Mouse (Mus musculus) right cerebral cortex, adult 2 months (tissue): ENCODE results near the gene Rpusd1.
"Not testable (repeated sequence)": the region's sequence is repeated elsewhere in the genome, so short reads cannot be mapped to it uniquely, and the experiment has no call there.

Experiments
- DNase-seq, 2 experiments: peaks; one replicate each; pipeline ENCODE4 v3.0.0; 2021 to 2022; ENCODE audit warnings: low spot score in 2 of 2

Gene Rpusd1

DNA sequence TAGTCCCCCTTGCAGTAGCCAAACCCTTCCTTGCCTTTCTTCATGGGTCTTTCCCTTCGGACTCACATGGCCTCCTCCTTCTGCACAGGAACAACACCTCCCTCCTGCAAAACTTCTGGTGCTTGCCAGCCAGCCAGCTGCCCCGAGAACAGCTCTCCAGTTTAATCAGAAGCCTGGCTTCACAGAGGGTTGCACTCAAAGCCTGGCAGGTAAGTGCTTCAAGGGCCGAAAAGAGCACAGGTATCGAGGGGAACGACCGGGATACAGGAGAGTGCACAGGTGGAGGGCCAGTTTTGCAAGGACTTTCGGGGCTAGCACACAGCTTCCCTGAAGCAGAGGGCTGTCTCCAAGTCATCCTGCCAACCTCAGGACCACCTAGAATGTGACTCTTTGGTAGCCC is 11.4 kb downstream of the Rpusd1 start:
- DNase-seq, result no peak

DNA sequence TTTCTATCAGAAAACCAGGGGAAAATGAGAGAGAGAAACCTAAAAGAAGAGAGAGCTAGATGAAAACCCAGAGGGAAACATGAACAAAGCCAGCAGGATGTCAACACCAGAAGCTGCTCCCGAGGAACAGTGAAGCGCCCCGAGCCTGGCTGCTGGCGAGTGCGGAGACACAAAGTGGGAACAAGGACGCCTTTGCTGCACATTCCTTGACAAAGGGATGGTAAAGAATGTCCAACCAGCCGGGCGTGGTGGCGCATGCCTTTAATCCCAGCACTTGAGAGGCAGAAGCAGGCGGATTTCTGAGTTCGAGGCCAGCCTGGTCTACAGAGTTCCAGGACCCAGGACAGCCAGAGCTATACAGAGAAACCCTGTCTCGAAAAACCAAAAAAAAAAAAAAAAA is 14.0 kb downstream of the Rpusd1 start:
- DNase-seq, result not testable (repeated sequence)

DNA sequence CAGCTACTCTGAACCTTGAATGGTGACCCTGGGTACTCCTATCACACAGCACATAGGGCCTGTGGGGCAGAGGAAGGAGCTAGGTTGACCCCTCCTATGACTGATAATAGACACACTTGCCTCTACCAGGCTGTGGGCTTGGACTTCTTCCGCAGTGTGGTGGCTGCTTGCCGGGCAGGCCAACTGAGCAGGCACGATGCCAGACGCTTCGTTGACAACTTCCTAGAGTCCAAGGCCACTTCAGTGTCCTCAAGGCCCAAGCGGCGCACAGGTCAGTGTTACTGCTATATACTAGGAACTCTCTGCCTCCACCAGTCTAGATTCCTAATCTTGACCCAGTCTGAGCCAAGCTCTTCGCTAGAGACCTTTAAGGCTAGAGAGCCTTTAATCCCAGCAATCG is 16.4 kb downstream of the Rpusd1 start:
- no peak for DNase-seq

DNA sequence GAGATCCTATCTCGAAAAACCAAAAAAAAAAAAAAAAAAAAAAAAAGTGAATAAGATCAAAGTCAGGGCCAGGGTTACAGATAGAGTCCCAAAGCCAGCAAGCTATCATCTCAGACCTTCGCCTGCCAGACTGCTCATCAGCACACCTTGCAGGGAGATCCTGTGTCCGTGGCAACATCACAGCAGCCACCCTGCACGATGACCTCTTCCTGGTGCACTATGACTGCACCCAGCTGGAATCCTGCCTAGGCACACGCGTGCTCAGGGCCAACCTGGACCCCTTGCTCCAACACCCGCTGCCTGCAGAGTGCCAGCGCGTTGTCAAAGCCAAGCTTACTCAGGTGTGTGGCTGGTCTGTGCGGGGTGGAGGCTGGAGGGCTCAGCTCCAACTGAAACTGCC is 16.8 kb downstream of the Rpusd1 start:
- no peak for DNase-seq

DNA sequence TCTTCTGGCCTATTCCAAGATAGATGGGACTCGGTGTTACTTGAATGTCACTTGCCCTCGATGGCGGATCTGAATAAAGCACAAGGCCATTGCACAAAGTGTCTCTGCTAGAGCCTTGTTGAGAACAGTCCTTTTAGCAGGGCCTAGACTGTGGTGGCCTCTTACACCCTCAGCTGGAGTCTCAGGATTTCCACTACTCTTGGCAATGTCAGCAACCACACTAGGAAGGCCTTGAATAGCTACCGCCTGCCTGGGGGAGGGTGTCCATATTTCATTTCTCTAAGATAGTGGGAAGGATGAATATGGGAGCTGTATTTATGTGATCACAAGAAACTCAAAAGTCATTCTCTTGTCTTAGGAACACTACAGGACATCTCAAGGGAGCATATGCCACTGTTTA is 20.8 kb downstream of the Rpusd1 start:
- no peak for DNase-seq

DNA sequence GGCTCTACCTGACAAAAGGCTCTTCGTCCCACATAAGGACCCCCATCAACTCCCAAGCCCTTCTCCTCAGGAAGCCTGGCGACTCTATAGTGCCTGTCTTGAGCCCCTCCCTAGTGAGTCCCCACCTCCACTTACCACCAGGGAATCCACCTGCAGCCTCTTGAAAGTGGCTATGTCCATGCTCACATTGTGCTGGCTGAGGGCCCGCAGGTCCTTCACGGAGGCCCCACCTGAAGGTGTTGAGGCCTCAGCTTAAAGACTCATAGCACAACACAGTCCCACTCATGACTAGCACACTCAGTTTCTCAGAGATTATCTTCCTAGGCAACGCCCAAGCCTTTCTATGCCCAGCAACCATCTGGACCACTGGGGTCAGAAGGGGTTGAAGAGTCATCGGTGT is 21.8 kb downstream of the Rpusd1 start:
- no peak for DNase-seq

DNA sequence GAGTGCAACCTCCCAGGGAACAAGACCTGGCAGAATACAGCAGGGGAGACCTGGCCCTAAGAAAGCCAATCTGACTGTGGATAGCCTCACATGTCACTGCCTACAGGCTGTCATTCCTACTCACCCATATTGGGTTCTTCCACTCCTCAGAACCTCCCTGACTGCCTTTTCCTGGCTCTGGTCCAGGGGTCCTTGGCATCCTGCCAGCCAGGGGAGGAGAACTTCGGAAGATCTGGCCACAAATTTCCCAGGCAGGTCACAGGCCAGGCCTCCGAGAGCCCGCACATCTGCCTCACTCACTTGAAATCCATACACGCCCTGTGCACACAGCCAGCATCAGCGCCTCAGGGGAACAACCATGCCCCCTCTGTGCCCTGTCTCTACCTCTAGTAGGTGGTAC is 24.0 kb downstream of the Rpusd1 start:
- peak in 1 of 2 experiments; percentile 39 for DNase-seq

DNA sequence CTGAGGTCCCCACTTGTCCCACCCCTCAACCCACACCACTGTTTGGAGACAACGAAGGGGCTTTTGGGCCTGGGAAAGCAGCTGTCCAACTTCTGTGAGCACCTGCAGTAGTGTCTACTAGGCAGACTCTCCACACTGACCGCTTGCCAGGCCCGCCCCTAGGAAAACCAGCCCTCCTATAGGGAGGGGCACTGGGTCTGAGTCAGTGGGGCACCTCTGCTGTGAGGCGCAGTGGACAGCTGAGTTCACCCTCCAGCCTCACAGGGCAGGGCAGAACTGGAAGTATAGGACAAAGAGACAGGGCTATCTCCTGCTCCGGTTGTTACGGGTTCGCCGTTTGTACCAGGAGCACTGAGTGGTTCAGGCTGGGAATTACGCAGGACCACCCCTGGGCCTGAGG is 26.8 kb downstream of the Rpusd1 start, which contains the start of gene Msln:
TSS of gene Msln (minus strand) at position 138 of the 400 bp plus-strand sequence.
- DNase-seq, result no peak

DNA sequence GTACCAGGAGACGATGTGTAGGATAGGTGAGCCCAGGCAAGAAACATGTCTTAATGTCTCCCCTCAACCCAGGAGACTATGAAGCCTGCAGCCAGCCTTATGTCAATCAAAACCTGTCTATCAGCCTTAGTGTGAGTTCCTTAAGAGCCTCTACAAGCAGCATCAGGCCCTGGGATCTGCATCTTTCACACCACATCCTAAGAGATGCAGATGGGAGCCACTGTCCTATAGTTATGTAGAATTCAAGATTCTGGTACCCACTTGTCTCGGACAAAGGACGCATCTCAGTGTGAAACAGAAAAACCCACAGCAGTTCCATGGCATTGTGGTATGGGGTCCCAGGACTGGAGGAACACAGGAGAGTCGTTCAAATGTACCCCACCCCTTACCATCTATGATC is 27.6 kb downstream of the Rpusd1 start:
- DNase-seq, result no peak

DNA sequence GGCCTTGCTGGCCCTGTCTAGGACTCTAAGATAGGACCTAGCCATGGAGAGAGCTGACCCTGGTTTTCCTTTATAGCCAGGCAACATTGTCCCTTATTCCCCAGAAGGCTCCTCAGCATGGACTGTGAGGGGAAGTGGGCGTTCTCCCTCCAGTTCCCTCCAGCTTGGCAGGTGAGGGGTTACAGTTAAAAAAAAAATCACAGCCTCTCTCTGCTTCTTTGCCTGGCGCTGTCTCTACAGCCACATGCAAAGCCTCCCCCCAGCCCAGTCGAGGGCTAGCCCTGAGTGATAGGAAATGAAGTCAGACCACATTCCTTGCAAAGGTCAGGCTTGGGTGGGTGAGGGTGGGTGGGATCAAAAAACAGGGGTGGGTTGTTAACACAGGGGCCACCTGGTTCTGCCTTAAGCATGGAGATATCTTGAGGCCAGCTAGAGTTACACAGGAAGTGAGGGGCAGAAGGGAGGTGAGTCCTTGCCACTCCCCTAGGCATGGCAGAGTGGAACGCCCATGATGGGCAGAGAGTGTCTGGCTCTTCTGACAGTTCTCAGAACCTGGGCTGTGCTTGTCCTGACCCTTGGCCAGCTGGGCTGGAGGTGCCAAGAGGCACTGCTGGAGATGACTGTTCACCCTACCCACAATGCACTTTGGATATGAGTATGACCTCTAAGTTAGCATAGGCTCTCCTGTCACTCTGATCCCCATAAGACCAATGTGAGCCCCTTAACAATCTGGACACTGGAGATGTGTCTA is 28.3 kb downstream of the Rpusd1 start:
- no peak for DNase-seq

DNA sequence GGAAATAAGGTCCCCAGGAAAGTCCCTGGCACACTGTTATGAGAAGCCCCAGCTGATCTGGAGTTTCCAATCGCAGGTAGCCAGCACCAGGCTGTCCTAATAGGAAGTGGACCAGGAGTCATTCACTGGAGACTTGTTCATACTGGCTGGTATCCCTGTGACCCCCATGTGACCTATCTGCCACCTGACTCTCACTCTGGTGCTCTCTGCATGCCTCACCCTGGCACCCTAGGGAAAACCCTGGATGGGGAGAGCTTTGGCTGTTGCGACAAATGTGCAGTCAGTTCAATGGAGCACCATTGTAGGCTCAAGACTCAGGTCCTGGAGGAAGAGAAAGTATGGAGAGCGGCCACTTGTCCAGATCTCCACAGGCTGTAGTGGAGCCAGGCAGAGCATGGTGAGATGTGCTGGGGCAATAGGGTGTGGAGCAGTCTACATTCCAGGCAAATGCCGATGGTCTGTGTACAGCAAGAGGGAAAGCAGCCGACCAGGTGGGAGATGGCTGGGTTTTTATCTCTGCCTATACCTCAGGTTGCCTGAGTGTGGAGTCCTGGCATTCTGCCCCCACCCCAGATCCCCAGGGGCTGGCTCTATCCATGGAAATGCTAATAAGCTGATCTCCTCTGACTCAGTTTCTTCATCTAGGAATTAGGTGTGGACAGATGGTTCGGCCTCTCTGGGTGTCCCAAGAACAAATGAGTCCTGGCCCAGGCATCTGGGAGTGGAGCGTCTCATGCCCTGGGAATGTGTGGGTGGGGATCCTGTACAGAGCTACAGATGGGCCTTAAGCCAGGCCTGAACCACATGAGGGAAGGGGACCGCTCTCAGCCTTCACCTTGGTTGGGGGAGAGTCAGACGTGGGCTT is 29.1 kb downstream of the Rpusd1 start:
- no peak for DNase-seq

DNA sequence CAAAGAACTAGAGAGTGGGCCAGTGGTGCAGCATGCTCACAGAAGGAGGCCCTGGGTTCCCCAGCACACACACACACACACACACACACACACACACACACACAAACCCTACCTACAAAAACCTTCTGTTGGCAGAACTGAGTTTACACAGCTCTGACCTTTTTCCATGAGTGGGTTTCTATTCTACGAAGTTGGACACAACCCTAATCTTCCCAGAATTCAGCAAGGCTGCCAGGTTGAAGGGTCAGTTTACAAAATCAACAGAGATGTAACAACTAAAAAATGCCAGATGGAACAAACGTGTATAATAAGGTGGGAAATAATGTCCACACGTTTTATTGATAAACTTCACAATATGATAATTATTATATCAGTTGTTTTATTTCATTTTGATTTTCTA is 30.2 kb downstream of the Rpusd1 start:
- no peak for DNase-seq

DNA sequence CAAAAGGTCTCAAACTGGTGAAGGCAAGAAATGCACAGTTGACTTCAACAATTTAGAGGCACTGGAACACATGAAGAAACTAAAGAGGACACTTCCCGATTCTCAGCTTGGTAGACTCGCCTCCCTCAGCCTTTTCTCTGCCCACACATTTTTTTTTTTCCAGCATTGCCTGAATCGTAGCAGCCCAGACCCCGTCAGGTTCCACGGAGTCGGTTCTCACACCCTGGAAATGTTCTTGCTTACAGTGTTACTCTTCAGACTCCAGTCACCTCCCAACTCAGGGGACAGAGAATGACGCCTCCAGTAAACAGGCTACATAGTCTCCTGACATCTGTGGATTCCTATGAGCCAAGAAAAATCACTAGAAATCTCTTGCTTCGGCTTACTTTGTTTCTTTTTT is 32.7 kb downstream of the Rpusd1 start:
- DNase-seq, result no peak

DNA sequence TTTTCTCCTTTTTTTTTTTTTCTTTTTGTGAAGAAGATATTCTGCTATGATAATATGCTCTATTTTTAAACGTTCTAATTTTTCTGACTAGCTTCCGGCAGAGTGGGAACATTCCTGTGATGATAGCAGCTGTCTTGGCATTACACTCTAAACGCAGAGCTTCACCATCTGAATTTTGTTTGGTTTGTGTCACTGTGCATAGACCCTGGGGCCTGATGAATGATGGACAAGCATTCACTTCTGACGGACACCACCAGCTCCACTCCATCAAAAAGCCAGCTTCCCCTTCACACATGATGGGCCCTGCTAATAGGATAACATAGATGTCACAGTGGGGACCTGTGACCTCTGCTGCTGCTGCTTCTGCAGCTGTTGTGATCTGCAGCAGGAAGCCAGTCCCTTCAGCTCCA is 34.1 kb downstream of the Rpusd1 start:
- DNase-seq, result peak; percentile 51 to 57

DNA sequence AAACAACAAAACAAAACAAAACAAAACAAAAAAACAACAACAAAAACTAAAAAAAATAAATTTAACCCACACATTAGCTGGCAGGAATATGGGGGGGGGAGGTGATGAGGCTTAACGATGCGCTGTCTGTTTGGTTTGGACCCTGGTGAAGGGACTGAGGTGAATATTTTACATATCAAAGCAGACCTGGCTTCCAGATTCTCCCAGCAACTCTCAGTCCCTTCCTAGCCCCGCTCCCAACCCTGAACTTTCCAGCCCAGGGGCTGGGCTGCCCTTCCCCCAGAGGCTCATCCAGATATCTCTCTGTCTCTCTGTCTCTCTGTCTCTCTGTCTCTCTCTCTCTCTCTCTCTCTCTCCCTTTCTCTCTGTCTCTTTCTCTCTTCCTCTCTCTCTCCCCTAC is 35.1 kb downstream of the Rpusd1 start:
- no peak for DNase-seq

DNA sequence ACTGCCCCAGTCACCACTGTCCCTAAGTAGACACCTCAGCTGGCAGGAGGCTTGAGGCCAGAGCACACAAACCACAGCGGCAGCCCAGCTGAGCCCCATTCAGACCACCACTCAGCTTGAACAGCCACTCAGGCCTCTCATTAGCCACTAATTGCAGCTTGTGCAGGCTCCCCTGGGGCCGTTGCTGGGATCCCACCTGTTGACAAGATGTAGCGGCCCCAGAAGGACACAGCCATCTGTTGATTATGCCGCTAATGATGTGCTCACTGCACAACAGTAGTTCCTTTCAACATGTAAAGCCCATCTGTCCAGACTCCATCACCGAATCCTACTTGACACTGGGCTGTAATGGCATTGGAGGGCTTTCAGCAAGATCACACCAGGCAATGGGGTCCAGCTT is 38.4 kb downstream of the Rpusd1 start:
- DNase-seq, result no peak

DNA sequence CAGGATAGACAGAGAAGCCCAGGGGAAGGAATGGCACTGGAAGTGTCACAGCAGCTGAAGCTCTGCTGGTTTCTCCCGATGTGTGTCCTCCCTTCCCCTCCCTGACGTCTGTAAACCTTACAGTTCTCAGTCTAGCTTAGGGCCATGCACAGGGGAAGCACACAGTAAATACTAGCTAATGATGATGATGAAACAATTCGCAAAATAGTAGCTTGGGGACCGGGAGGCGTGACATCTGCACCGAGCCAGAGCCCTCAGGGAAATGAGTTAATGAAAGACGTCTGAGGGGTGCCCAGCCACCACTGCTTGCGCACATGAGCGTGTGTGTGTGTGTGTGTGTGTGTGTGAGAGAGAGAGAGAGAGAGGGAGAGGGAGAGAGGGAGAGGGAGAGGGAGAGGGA is 41.9 kb downstream of the Rpusd1 start:
- no peak for DNase-seq

DNA sequence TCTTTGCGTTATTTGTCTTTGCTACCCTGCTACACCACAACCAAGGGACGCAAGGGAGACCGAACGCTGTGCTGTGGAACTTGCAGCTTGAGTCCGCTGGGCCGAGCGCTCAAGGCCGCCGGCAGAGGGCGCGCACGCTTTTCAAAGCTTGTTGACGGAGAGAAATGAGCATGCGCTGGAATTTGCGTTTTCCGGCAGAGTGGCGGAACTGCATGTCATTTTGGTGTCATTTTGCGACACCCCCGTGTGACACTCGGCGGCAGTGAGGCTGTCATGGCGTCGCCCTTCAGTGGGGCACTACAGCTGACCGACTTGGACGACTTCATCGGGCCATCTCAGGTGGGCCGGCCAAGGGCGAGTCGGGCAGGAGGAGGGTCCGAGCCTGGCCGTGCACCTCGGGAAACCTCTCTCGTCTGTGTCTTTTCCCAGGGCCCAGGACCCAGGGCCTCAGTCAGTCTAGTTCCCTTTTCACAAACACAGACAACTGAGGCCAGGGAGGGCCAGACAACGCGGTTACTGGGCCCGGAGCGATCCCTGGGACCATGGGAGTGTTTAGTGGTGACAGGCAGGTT is 46.2 kb downstream of the Rpusd1 start, which contains the start of gene Narfl:
TSS of gene Narfl (plus strand) at position 228 of the 572 bp plus-strand sequence.
- DNase-seq, result peak; percentile 98 to 100

DNA sequence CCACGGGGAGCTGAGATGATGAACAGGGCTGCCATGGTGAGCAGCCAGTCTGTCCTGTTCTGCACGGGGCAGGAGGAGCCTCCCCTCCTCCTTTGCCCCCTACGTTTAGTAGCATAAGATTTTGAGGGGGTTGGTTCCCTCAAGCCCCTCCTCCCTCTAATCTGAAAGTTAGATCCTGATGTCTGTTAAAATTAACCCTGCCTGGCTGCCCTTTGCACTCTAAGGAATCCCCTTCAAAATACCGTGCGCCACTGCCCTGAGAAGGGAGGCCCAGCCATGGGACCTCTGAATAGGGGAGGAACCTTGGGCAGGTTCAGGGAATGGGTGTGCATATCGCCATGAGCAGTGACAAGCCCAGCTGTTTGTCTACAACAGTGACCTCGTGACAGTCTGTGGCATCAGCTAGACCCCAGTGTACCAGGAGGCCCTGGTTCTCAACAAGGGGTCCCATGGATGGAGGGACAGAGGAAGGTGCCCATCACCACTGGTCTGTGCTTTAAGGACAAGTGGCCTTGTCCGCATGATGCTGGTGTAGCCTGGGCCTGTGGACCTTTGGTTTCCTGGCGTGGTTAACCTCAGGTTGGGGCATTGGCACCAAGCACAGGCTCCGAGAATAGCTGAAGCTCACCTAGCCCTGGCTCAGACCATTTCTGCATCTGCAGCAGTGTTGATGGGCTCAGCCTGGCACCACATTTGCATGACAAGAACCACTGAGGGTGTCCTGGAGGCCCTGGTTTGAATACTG is 48.0 kb downstream of the Rpusd1 start:
- no peak for DNase-seq

DNA sequence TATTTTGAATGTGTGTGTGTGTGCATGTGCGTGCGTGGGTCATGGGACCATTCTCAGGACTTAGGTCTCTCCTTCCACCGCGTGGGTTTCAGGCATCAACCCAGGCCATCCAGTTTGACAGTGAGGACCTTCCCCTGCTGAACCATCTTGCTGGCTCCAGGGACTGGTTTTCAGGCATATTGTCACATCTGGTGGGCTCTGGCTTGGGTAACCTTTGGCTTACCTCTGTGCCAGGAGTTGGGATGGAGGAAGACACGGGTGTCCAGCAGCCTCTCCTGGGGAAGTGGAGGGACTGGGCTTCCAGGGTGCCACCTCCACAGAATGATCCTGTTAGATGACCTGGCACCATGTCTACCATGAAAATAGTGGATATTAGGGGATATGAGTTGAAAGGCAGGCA is 50.5 kb downstream of the Rpusd1 start:
- DNase-seq, result no peak
